Mouse (Mus musculus): ENCODE measurements around the gene Slc25a29.
"Not testable (repeated sequence)": the region's sequence is repeated elsewhere in the genome, so short reads cannot be mapped to it uniquely, and the experiment has no call there.

The Slc25a29 gene

DNA sequence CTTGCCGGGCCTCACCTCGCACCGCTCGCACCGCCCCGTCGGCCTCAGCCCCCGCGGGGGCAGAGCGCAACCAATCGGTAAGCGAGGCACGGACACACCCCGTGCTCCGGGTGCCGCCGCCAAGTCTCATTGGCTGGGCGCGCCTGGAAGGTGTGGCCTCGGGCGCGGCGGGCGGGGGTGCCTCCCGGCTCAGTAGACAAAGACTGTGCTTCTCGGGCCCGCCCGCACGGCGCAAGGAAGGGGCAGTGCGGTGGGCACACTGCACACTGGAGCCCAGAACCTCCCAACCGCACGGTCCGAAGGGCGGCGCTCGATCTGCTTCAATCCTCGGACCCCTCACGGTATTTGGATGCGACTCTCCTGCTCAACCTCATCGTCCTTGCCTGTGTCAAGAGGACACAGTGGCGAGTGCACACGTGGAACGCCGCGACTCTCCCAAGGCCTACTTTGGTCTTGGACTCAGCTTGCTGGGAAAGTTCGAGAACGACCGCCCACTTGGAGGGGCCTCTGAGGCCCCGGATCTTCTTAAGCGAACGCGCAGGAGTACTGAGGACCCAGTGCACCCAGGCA is at the start of gene Slc25a29, which contains the start of gene Slc25a47:
Gene Slc25a29, minus strand, starts transcription at position 44 of the 570 bp plus-strand sequence.
Gene Slc25a47, plus strand, starts transcription at position 207 of the 570 bp plus-strand sequence.
- peak; percentile 95 for DNase-seq (ENCODE audit: low read depth, low spot score)

DNA sequence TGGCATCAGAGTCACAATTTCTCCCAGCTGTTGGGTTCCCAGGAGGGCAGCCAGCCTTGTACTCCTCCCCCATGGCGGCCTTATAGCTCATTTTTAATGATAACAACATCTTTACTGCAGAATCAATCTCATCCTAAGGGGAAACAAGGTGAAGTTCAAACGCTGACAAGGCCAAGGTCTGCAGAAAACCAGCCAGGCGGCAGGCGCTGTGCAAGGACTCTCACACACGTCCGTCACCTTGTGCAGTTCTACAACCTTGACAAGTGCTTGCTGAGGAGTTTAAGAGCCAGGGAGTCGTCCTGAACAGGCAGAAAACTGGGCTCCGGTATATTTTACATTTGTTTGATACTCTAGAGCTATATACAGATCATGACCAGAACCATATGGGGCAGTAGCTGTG is 47.1 kb upstream of the Slc25a29 start:
- DNase-seq (ENCODE audit: low read depth, low spot score) = no peak

DNA sequence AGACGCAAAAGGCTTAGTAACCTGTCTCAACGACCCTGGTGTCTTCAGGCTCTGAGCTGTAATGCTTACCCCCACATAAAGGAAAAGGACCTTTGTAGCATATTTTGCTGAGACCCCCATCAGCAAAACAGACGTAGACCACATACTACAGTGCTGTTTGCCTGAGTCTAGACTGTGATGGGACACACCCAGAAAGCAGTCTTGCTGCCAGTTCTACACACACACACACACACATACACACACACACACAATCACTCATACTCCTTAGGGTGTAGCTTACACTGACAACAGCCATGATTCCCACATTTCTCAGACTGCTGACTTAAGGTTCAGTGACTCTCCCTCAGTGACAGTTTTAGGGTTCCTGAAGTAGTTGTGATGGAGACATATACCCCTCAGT is 45.5 kb upstream of the Slc25a29 start:
- no peak for DNase-seq (ENCODE audit: low read depth, low spot score)

GRCm38 (mm10) chr12:108880606-108881005 is 44.9 kb upstream of the Slc25a29 start:
- DNase-seq (ENCODE audit: low read depth, low spot score) = no peak

- no peak for DNase-seq (ENCODE audit: low read depth, low spot score)
Observed at GRCm38 (mm10) chr12:108879138-108879537, 43.5 kb upstream of the Slc25a29 start.

DNA sequence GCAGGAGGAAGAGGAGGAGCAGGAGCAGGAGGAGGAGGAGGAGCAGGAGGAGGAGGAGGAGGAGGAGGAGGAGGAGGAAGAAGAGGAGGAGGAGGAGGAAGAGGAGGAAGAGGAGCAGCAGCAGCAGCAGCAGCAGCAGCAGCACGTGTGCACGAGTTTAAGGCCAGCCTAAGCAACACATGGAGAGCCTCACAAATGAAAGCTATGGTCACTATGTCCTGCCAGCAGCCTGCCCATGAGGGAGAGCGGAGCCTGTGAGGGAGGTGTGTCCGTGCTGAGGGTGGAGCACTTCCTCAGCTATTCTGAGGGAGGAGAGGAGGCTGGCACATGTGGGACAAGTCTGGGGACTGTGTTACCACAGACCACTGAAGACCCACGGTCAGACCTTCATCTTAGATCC is 37.4 kb upstream of the Slc25a29 start:
- no peak for DNase-seq (ENCODE audit: low read depth, low spot score)

GRCm38 (mm10) chr12:108869575-108869974 is 33.9 kb upstream of the Slc25a29 start:
- DNase-seq (ENCODE audit: low read depth, low spot score) = no peak

DNA sequence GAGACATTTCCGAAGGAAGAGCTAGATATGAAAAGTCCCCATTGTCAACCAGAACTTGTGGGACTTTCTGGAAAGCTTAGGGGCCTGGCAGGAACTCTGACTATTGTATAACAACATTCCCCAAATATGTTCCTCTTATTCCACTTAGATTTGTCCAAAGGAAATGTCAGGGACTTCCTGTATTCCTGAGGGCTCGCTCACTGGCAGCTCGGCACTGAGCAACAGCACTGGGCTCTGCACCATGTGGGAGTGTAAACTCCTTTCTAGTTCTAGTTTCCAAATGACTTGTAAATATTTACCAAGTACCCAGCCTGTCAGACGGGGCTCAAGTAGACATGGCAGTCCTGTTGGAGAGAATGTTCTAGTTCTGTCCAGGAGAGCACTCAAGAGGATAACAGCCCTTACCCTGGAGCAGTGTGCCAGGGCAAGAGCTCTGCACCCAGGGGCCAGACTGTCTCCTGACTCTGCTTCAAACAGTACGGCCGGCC is 29.4 kb upstream of the Slc25a29 start:
- no peak for DNase-seq (ENCODE audit: low read depth, low spot score)

DNA sequence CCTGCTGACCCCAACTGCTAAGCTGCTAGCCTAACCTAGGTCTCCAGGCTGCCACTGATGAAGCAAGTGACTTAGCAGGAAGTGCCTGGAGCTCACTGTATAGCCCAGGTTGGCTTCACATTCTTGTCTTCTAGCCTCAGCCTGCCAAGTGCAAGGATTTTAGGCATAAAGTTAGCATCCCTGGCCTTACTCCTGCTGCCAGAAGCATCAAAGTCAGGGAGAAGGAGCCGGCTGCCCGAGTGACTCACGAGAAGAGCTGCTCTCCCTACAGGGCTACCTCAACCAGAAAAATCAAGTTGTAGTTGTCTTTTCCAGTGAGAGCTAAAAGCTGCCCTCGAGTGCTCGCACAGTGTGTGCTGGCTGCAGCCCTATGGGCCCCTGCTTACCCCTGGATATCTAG is 22.8 kb upstream of the Slc25a29 start:
- DNase-seq (ENCODE audit: low read depth, low spot score) = no peak

GRCm38 (mm10) chr12:108857589-108858184 is 22.0 kb upstream of the Slc25a29 start:
- DNase-seq (ENCODE audit: low read depth, low spot score) = no peak

DNA sequence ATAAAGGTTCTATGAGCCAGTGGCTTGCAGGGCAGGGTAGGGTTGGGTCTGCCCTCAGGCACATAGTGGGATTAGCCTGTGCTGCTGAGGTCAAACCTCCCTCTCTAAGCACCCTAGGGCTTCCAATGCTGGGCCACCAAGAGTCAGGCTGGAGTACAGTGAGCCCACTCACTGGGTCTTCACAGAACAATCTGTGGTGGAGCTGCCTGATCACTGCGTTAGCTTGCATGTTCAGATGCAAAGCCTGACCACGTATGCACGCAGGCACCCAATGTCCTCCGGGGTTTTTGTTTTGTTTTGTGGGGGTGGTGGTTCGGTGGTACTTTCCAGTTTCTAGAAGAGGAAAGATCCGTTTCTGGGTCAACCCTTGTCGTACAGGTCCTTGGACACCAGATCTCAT is 21.4 kb upstream of the Slc25a29 start:
- DNase-seq (ENCODE audit: low read depth, low spot score) = no peak

DNA sequence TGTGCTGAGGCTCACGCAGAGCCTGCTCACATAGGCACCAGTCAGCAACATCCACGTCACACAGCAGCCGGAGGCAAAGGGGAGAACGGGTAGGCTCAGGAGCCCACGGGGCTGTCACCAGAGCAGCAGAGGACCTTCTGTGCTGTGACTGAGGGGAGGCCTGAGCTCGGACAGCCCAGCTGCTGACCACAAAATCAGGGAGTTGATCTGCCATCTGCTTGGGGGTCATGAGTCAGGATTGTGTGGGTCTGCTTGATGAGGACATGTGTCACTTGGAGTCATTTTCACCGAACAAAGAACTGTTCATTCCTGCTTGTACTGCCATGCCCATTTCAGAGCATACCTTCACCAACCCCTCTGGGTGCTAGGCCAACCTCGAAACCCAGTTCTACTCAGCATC is 20.5 kb upstream of the Slc25a29 start:
- no peak for DNase-seq (ENCODE audit: low read depth, low spot score)

GRCm38 (mm10) chr12:108855081-108855480 is 19.4 kb upstream of the Slc25a29 start:
- no peak for DNase-seq (ENCODE audit: low read depth, low spot score)

DNA sequence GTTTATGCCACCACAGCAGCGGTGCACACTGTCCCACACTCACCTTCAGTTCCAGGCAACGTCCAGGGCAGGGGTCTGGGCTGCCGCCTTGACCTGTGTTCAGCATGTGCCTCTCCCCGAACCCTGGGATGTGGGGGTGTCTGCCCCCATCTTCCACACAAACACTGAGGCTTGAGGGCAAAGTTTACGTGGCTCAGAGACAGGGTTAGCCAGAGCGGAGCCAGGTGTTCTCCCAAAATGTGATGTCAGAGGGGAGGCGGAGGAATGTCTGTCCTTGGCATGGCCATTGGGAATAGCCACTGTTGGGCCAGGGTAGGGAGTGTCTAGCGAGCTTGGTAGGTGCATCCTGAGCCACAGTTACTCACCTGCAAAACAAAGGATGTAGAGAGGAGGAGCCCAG is 17.1 kb upstream of the Slc25a29 start:
- no peak for DNase-seq (ENCODE audit: low read depth, low spot score)

DNA sequence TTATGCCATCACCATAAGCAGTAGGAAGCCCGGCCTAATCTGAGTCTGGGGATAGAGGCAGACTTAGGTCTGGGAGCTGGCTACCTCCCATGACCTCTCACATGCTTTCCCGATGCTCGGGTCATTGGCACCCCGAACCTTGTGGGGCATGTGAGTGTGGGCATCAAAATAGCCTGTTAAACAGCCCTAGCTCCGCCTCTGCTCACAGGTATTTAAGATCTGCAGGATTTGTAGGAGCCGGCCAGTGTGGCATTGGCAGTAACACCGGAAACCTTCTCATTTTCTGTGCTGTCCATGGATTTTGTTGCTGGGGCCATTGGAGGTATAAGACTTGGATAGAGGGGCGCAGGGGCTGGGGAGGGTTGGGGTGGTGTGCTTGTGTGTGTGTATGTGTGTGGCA is 15.2 kb upstream of the Slc25a29 start:
- no peak for DNase-seq (ENCODE audit: low read depth, low spot score)

DNA sequence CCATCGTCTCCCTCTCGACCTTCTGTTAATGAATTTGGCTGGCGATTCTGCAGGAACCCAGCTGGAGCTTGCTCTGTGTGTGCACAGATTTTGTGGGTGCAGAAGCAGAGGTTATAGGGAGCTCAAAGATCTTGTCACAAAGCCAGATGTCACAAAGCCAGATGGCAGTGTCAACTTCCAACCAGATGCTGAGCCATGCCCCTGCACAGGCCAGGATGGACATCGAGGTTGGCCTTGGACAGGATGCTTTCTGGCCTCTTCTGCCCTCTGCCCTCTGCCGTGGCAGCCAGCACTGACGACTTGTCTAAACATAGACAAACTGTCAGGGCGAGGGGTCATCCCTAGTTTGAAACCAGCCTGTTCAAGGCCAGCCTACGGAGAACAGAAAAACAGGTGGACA is 14.4 kb upstream of the Slc25a29 start:
- DNase-seq (ENCODE audit: low read depth, low spot score) = no peak

DNA sequence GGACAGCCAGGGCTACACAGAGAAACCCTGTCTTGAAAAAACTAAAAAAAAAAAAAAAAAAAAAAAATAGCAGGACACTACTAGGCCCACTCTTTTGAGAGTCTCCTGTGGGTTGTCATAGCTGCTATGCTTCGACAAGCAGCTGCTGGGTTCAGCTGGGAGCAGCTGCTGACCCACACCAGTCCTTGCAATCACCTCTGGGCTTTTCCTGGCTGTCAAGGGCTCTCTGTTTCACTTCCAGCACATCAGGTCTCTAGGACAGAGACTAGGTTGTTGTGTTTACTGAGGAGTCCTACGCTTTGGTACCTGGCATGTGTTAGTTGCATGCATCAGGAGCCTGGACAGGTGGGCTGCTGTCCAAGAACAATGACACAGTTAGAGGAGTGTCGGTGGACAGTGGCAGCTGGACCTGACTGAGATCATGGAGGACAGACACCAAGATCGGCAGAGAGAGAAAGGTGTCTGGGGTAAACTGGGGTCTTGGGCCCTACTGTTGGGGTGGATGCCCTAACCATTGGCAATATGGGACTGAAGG is 13.9 kb upstream of the Slc25a29 start:
- no peak for DNase-seq (ENCODE audit: low read depth, low spot score)

DNA sequence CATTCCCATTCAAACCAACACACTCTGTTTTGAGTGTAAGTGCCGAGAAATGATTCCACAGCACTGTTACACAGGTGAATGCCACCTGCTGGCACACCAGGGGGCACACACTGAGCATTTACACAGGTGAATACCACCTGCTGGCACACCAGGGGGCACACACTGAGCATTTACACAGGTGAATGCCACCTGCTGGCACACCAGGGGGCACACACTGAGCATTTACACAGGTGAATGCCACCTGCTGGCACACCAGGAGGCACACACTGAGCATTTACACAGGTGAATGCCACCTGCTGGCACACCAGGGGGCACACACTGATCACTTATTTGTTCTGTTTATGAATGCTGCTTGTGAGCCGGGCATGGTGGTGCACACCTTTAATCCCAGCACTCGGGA is 12.3 kb upstream of the Slc25a29 start:
- not testable (repeated sequence) for DNase-seq (ENCODE audit: low read depth, low spot score)

DNA sequence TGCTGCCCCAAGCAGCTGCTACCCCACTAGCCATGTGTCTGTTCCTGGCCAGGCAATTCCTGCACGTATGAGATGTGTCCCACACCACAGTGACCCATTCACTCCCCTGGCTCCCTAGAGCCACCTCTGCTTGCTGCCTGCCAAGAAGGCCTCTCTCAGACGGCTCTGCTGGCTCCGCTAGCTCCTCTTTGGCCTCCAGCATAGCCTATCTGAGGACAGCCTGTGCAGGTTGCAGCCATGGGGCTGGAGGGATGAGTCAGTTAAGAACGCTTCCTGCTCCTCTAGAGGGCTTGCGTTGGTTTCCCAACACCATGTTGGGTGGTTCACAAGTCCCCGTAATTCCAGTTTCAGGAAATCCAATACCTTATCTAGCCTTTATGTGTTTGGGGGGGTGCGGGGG is 7.0 kb upstream of the Slc25a29 start:
- no peak for DNase-seq (ENCODE audit: low read depth, low spot score)

DNA sequence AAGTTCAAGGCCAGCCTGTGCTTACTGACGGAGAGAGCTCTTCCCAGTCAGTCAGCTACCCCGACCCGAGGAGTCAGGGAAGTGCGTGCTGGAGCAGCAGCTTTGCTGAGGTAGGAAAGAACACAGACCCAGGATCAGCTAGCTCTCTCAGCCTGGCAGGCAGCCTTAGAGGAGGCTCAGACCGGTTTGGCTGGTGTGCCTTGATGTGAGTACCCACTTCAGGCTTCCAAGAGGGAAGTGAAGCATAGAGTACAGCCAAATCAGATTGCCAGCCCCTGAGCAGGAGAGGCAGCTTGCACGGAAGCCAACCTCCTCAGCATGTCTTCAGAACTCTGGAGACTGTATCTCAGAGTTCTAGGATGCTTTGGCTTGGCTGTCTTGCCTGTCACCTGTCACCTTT is 5.5 kb upstream of the Slc25a29 start:
- no peak for DNase-seq (ENCODE audit: low read depth, low spot score)

DNA sequence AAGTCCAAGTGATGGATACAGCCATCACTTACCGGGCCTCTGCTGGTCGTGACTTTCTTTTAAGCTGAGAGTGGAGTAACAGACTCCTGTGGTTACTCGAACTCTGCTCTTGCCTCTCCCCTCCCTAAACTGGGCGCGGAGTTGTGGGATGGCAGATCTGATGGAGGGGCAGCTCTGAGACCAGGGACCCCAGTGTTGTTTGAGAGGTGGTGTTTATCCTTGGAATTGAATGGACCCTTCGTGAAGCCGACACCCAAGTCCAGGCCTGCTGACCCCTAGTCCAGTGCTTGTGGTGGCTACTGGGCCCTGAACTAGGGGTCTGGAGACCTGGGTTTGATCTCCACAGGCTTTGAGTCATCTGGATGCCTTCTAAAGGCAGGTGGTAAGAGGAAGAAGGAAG is 1.0 kb upstream of the Slc25a29 start:
- no peak for DNase-seq (ENCODE audit: low read depth, low spot score)

DNA sequence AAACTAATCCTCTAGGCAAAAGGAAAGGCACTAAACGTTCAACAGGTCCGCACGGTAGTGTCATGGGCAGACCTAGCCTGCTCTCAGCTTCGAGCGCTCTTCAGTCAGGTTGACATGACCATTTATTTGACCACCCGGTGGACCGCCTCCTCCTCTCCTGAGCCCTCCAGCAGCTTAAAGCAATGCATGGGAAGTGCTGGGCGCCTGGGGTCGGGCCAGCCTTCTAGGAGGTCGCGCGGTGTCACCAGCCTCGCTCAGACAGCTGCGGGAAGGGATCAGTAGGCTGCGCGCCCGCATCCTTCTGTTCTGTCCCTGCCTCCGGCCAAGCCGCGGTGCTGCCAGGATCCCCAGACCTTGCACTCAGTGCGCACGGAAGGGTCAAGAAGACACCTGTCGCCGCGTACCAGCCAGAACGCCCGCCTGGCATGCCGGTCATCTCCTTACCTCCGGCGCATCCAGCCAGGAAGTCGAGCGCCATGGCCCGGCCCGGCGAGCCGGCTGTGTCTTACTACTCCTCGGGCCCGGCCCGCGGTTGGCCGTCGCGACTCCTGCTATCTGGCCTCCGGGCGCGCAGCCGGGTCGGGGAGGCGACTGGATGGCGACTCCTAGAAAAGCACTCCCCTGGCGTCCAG is 359 bp downstream of the Slc25a29 start:
- DNase-seq (ENCODE audit: low read depth, low spot score) = peak; percentile 70

DNA sequence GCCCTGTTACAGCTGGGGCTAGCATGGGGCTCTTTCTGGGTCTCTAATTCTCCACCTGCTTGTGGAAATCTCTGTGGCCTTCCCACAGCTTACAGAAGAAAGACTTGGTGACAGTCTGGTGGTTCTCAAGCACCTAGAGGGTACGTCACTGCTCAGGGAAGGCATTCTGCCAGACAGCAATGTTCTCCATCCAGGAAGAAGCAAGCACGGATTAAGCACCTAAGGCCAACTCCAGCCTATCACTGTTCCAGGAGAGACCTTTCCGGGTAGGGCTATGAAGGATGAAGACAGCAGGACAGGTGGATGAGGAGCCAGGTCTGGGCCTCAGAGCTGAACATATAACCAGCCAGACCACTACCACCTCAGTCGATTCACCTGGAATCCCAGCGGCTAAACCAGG is 897 bp downstream of the Slc25a29 start:
- no peak for DNase-seq (ENCODE audit: low read depth, low spot score)
